Mouse (Mus musculus): ENCODE data around the gene Camsap1.

Camsap1 gene

GRCm38 (mm10) chr2:25978997-25979396 lies 4.1 kb downstream of the Camsap1 start:
- no peak for DNase-seq (ENCODE audit: inconsistent ontology term)

GRCm38 (mm10) chr2:25977587-25978239 lies 5.4 kb downstream of the Camsap1 start:
- no peak for DNase-seq (ENCODE audit: inconsistent ontology term)

- no peak for DNase-seq (ENCODE audit: inconsistent ontology term)
Observed at GRCm38 (mm10) chr2:25975141-25975770, 7.8 kb downstream of the Camsap1 start.

DNA sequence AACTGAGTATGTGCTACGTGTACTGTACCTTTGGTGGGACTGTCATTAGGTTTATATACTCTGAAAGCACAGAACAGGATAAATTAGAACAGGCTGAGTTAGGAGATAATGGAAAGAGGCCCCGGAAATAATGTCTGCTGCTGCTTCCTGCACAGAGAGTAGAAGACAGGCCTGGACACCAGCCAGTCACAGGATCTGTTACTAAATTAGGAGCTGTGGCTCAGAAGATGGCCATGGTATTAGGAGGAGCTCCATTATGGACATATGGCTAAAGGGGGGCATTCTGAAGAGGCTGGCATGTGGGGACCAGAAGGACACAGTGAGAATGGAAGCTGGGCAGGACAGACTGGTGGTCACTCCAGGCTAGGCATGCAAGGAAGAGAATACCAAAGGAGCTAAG lies 12.7 kb downstream of the Camsap1 start:
- DNase-seq (ENCODE audit: inconsistent ontology term) = no peak

DNA sequence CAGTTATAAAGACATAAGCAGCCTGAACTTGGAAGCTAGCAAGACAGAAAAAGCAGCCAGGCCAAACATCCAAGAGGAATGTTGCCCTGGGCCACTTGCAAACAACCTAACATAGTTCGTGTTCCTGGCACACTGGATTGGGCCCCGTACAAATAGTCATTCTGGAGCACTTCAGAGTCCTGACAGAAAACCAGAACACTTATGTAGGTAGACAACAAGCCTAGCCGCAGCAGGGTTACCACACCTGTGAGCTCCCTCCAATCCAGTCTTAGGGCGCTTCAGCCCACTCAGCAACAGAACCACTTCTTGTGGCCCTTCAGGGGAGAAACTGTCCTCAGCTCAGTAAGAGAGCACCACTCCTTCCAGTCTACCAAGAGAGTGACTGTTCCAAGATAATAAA lies 13.8 kb downstream of the Camsap1 start:
- DNase-seq (ENCODE audit: inconsistent ontology term) = no peak

GRCm38 (mm10) chr2:25949291-25949690 lies 33.8 kb downstream of the Camsap1 start:
- DNase-seq (ENCODE audit: inconsistent ontology term) = no peak

- DNase-seq (ENCODE audit: inconsistent ontology term) = no peak
Observed at GRCm38 (mm10) chr2:25947950-25948349, 35.1 kb downstream of the Camsap1 start.

GRCm38 (mm10) chr2:25943822-25944221 lies 39.3 kb downstream of the Camsap1 start:
- DNase-seq (ENCODE audit: inconsistent ontology term) = no peak

GRCm38 (mm10) chr2:25940503-25940902 lies 42.6 kb downstream of the Camsap1 start:
- DNase-seq (ENCODE audit: inconsistent ontology term) = no peak

DNA sequence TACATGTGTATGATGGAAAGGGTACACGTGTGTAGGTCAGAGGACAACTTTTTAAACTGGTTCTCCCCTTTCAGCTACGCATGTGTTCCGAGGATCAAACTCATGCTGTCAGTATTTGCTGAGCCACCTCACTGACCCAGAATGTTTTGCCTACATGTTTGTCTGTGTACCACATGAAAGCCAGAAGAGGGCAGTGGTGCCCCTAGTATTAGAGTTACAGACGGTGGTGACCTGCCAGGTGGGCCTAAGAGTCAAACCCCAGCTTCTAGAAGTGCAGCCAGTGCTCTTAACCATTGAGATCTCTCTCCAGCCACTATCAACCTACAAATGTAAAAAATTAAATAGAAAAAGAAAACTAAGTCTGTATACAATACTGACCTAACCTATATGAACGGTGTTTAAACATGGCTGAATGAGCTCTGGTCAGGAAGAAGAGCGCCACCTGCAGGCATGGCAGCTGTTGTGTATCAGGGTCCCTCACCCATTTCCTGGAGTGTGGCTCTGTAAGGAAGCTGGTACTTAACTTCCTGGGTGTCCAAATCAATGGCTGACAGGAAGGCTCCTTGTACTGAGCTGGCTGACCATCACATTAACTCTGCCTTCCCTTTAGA lies 51.7 kb downstream of the Camsap1 start:
- peak; percentile 11 for DNase-seq (ENCODE audit: inconsistent ontology term)

DNA sequence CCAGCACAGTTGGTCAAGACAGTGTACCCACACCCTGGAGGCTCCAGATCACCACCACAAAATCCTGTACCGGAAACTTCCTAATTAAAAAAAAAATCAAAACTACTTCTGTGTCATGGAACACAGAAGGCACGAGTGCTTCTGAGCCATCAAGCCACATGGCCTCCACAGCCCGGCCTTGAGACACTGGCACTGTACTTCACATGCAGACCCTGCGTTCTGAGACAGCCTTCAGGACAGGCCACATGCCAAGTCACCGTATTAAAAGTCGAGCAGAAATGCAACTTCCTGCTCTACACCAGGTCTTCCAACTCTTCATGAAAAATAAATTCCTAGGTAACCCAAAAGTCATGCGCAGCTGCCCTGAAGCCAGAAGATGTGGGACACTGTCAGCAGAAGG lies 55.3 kb downstream of the Camsap1 start:
- DNase-seq (ENCODE audit: inconsistent ontology term) = no peak

DNA sequence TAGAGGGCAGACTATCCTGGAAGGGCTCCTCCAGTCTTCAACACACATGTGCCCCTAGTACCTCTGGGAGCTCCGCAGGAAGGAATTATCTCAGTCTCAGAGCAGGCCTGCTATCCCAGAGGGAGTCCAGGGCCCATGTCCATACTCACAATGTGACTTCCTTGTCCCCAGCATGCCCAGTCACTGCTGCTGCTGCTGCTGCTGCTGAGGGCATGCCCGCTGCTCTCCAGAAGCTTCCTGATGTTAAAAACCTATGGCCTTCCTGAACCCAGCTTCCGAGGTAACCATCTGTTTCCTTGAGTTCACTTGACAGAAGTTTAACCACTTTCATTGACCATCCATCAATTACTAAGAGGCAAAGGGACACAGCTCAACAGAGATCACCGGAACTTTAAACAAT lies 58.1 kb downstream of the Camsap1 start:
- no peak for DNase-seq (ENCODE audit: inconsistent ontology term)

GRCm38 (mm10) chr2:25923799-25924198 lies 59.3 kb downstream of the Camsap1 start:
- DNase-seq (ENCODE audit: inconsistent ontology term) = no peak

GRCm38 (mm10) chr2:25919972-25920371 lies 63.1 kb downstream of the Camsap1 start:
- no peak for DNase-seq (ENCODE audit: inconsistent ontology term)

- DNase-seq (ENCODE audit: inconsistent ontology term) = no peak
Observed at GRCm38 (mm10) chr2:25918408-25918807, 64.7 kb downstream of the Camsap1 start.

DNA sequence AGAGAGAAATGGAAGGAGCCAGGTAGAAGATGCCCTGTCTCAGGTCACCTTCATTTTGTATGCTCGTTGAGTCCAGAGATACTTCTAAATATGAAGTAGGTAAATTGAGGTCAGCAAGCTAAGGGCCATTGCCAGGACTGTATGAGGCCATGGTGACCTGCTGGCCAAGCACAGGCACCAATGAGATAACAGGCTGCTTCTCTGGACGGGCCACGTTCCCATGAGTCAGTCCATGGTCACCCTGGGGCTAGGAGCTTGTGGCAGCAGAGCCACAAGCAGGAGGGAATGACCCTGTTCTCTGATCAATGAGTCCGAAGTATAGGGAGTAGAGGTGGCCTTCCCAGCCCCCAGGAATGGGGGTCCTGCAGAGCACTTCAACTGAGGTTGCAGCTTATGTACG lies 68.3 kb downstream of the Camsap1 start:
- no peak for DNase-seq (ENCODE audit: inconsistent ontology term)

- peak; percentile 33 for DNase-seq (ENCODE audit: inconsistent ontology term)
Observed at GRCm38 (mm10) chr2:25914201-25914600, 68.9 kb downstream of the Camsap1 start.

DNA sequence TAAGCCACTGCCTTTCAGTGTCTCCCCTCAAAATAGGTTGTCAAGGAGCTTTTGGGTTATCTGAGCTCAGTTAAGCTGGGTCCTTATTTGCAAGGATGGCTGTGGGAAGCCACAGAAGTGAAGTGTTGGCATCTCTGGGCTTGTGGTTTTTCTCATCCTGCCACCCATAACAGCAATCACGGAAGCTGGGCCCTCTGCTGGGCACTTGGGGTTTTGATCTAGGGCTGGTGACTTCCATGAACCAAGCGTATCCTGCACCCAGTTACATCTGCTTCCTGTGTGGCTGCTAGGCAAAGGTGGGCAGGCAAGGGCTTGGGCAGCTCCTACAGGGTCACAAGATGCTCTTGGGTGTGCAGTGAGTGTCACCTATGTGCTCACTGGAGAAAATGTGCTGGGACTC lies 69.8 kb downstream of the Camsap1 start:
- DNase-seq (ENCODE audit: inconsistent ontology term) = peak; percentile 37

DNA sequence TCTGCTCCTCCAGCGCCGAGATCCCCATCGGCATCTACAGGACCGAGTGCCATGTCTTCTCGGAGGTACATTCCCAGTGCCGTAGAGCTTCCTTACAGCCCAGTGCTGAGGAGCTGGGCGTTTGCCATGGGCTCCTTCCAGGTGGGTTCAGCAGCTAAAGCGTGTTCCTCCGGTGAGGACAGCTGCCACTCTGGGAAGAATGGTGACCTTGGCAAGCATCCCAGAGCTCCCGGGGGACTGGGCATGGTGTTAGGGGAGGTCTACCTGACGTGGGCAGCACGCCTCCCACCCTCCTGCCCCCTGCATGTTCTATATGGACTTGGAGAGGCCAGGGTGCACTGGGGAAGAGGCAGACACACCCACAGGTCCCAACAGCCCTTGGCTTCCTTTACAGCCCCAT lies 73.2 kb downstream of the Camsap1 start:
- DNase-seq (ENCODE audit: inconsistent ontology term) = no peak

GRCm38 (mm10) chr2:25898970-25899369 lies 84.1 kb downstream of the Camsap1 start:
- DNase-seq (ENCODE audit: inconsistent ontology term) = no peak

DNA sequence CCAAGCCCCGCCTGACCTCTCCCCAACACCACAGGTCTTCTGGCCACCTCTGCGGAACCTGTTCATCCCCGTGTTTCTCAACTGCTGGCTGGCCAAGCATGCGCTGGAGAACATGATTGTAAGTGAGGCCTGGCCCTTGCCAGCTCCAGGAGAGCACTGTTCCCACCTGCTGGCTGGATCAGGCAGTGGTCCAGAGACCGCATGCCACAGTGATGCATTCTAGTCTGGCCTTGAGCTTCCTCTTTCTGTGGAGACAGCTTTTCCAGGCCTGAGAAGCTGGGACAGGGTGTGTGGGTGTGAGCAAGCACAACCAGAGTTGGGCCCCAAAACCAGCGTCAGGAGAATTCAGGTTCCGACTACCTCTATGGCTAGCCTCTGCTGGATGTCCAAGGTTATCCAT lies 90.6 kb downstream of the Camsap1 start:
- no peak for DNase-seq (ENCODE audit: inconsistent ontology term)

- no peak for DNase-seq (ENCODE audit: inconsistent ontology term)
Observed at GRCm38 (mm10) chr2:25888144-25888543, 94.9 kb downstream of the Camsap1 start.

- DNase-seq (ENCODE audit: inconsistent ontology term) = no peak
Observed at GRCm38 (mm10) chr2:25887226-25887625, 95.9 kb downstream of the Camsap1 start.
